Mouse (Mus musculus) forebrain, embryonic 10.5 days (tissue): ENCODE measurements around the gene Grip1. TPM values are rescaled to one million over a fixed set of nuclear protein-coding genes. Genes with fewer than 3 reads are reported as not detected.

Source experiments
- DNase-seq: peaks from one replicate; pipeline ENCODE4 v3.0.0-alpha.2; 2017; ENCODE audit warnings: low spot score; ENCODE audit errors: extremely low spot score
- H3K27ac ChIP-seq: fragments of 300-500 bp; sonication (generic); 2 replicates; pipeline ENCODE4 v1.5.1; 2016; ENCODE audit warnings: mild to moderate bottlenecking
- H3K27me3 ChIP-seq: fragments of 300-500 bp; sonication (generic); 2 replicates; pipeline ENCODE4 v1.6.1; 2016; ENCODE audit warnings: mild to moderate bottlenecking; ENCODE audit not compliant: poor library complexity, severe bottlenecking
- H3K36me3 ChIP-seq: fragments of 300-500 bp; sonication (generic); replicated peaks from 2 replicates; pipeline ENCODE4 v1.6.1; 2016; ENCODE audit warnings: mild to moderate bottlenecking, moderate library complexity
- H3K4me1 ChIP-seq: fragments of 300-500 bp; sonication (generic); 2 replicates; pipeline ENCODE4 v1.6.1; 2016
- H3K4me3 ChIP-seq: fragments of 300-500 bp; sonication (generic); 2 replicates; pipeline ENCODE4 v1.5.1; 2016; ENCODE audit warnings: mild to moderate bottlenecking, moderate library complexity
- H3K9me3 ChIP-seq: fragments of 300-500 bp; sonication (generic); 2 replicates; pipeline ENCODE4 v1.6.1; 2016; ENCODE audit warnings: mild to moderate bottlenecking, moderate library complexity
- WGBS: fragments of 180-500 bp; shearing (Covaris S2); methylation state at CpG from one replicate; pipeline ENCODE4 v1.1.7; 2016; 5-methylcytosine and 5-hydroxymethylcytosine counted together
- polyA plus RNA-seq: library from polyadenylated mRNA; unstranded; fragments of >200 nt; fragmentation: Nextera tagmentation; extraction: Ambion mirVana; gene quantifications from 2 replicates; pipeline ENCODE4 v1.2.1, GENCODE M21; 2016

Gene Grip1
- polyA plus RNA-seq, 1 experiment from 2014 or later, result 4.3 TPM

DNA sequence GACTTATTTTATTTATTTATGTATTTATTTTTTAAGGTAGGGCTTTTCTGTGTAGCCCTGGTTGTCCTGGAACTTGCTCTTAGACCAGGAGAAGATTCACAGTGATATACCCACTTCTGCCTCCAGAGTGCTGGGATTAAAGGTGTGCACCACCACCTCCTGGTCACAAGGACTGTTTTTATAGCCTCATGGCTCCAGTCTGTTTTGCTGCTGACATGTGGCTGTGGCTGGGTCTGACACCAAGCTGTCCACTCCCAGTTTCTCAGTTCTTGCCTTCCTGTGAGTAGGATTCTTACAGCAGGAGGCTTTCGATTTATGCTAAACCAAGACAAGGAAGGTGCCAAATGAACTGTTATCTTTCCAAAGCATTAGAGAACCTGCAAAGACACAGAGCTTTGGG, 16.5 kb downstream of the Grip1 start:
- Histone ChIP-seq H3K4me1 (peaks cover 7% of the 10 kb centered on the region), H3K27me3 (no peaks in the 10 kb centered on the region), H3K36me3 (peaks cover 4% of the 10 kb centered on the region; the same call in 1 of the 2 replicates), H3K4me3 (no peak overlapping the region), H3K27ac (no peak overlapping the region), H3K9me3 (no peaks in the 10 kb centered on the region; the same call in 1 of the 2 replicates)
- no peak for DNase-seq
- WGBS, result 98% methylated on average over 1 of the region's 1 CpGs

GRCm38 (mm10) chr10:119475166-119475565, 21.5 kb downstream of the Grip1 start:
- H3K36me3 ChIP-seq, result peaks cover 4% of the 10 kb centered on the region; the same call in 1 of the 2 replicates
- 0 out of 2 replicates have a peak, but pooled peaks cover 2% of the 10 kb centered on the region for H3K4me1 ChIP-seq
- WGBS, result 86% methylated on average over 9 of the region's 9 CpGs
- H3K27ac ChIP-seq, result no peak overlapping the region
- no peaks in the 10 kb centered on the region; the same call in 1 of the 2 replicates for H3K9me3 ChIP-seq
- no peaks in the 10 kb centered on the region for H3K27me3 ChIP-seq
- no peak overlapping the region for H3K4me3 ChIP-seq
- no peak for DNase-seq

- H3K36me3 ChIP-seq, result no peaks in the 10 kb centered on the region
These were observed 24.0 kb downstream of the Grip1 start for GRCm38 (mm10) chr10:119477661-119478060.

GRCm38 (mm10) chr10:119483068-119483705, 29.6 kb downstream of the Grip1 start:
- WGBS, result 74% methylated on average over 17 of the region's 17 CpGs
- no peak overlapping the region for H3K4me3 ChIP-seq
- no peaks in the 10 kb centered on the region for H3K27me3 ChIP-seq
- H3K36me3 ChIP-seq, result no peaks in the 10 kb centered on the region
- peak overlapping the region; percentile 35; the same call in 1 of the 2 replicates for H3K27ac ChIP-seq
- no peak for DNase-seq
- H3K9me3 ChIP-seq, result no peaks in the 10 kb centered on the region
- peaks cover 23% of the 10 kb centered on the region for H3K4me1 ChIP-seq

More at GRCm38 (mm10) chr10:119477661-119478060, 24.0 kb downstream of the Grip1 start:
- H3K9me3 ChIP-seq, result no peaks in the 10 kb centered on the region
- H3K4me1 ChIP-seq, result peaks cover 7% of the 10 kb centered on the region
- DNase-seq, result no peak
- 94% methylated on average over 8 of the region's 8 CpGs for WGBS
- H3K27me3 ChIP-seq, result no peaks in the 10 kb centered on the region
- H3K27ac ChIP-seq, result no peak overlapping the region
- H3K4me3 ChIP-seq, result no peak overlapping the region

DNA sequence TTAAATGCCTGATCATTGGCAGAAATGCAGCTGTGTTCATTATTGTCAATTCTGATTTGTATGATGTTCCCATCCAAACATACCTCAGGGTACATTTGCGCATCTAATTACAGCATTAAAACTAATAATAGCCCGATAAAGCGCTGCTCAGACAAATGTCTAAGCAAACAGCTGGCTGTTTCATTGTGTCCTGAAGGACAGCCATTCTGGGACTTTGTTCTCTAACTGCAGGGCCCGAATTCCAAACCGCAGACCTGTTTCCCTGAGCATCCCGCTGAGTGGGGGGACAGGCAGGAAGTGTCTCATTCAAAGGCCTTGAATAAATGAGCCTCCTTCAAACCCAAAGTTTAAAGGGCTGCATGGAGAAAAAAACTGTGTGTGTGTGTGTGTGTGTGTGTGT, 30.1 kb downstream of the Grip1 start:
- WGBS, result 19% methylated on average over 6 of the region's 6 CpGs
- H3K4me1 ChIP-seq, result peaks cover 23% of the 10 kb centered on the region
- DNase-seq, result peak; percentile 28
- H3K4me3 ChIP-seq, result no peak overlapping the region
- H3K9me3 ChIP-seq, result no peaks in the 10 kb centered on the region; the same call in 1 of the 2 replicates
- no peaks in the 10 kb centered on the region for H3K36me3 ChIP-seq
- H3K27me3 ChIP-seq, result no peaks in the 10 kb centered on the region
- peak overlapping the region; percentile 35; the same call in 1 of the 2 replicates for H3K27ac ChIP-seq

GRCm38 (mm10) chr10:119486936-119487335, 33.3 kb downstream of the Grip1 start:
- H3K36me3 ChIP-seq, result peaks cover 10% of the 10 kb centered on the region
- DNase-seq, result no peak
- H3K27ac ChIP-seq, result no peak overlapping the region
- no peaks in the 10 kb centered on the region for H3K27me3 ChIP-seq
- H3K4me1 ChIP-seq, result peaks cover 21% of the 10 kb centered on the region
- WGBS, result 95% methylated on average over 7 of the region's 7 CpGs
- no peak overlapping the region for H3K4me3 ChIP-seq
- peaks cover 2% of the 10 kb centered on the region; the same call in 1 of the 2 replicates for H3K9me3 ChIP-seq

DNA sequence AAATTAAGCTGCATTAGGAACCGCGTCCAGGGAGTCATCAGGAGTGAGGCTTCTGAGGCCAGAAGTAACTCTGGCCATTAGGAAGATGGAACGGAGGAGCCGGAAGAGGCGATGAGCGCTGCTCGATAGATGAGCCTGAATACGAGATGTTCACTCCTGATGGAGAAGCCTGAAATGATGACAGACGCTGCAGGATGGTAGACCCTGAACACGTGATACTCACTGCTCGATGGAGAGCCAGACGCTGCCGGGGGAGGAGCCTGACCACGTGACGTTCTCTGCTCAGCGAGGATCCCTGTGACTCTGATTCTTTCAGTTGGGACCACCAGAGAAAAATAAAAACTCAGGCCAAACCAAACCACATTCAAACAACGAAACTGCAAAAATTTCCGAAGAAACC, 37.2 kb downstream of the Grip1 start:
- H3K36me3 ChIP-seq, result peaks cover 10% of the 10 kb centered on the region
- H3K4me3 ChIP-seq, result no peak overlapping the region
- H3K27ac ChIP-seq, result no peak overlapping the region
- no peaks in the 10 kb centered on the region for H3K4me1 ChIP-seq
- 96% methylated on average over 18 of the region's 18 CpGs for WGBS
- H3K27me3 ChIP-seq, result no peaks in the 10 kb centered on the region
- DNase-seq, result no peak
- H3K9me3 ChIP-seq, result peaks cover 2% of the 10 kb centered on the region; the same call in 1 of the 2 replicates

DNA sequence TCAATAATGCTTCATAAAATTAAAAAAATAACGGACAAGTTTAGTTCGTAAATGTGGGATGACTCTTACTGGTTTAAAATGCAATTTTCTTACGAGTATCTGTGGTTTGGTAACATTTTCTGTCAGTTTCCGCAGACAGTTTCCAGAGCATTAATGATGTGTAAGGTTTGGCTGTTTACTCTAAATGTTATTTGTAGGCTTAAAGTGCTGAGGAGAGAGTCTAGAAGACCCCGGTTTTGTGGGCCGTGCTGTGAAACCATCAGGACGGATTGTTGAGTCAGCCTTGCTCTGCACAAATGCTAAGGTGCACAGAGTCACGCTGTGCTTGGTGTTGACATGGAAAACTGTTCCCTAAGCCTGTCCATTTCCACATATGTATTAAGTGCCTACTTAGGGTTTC, 41.7 kb downstream of the Grip1 start:
- Histone ChIP-seq H3K4me3 (no peak overlapping the region), H3K27ac (no peak overlapping the region), H3K27me3 (no peaks in the 10 kb centered on the region), H3K9me3 (peaks cover 28% of the 10 kb centered on the region), H3K36me3 (peaks cover 30% of the 10 kb centered on the region), H3K4me1 (no peaks in the 10 kb centered on the region)
- WGBS, result 92% methylated on average over 8 of the region's 8 CpGs
- no peak for DNase-seq

- DNase-seq, result no peak
- no peak overlapping the region for H3K4me3 ChIP-seq
- H3K4me1 ChIP-seq, result no peaks in the 10 kb centered on the region
- peaks cover 24% of the 10 kb centered on the region for H3K36me3 ChIP-seq
- H3K9me3 ChIP-seq, result peaks cover 37% of the 10 kb centered on the region
- no peaks in the 10 kb centered on the region for H3K27me3 ChIP-seq
- H3K27ac ChIP-seq, result no peak overlapping the region
- 86% methylated on average over 5 of the region's 5 CpGs for WGBS
These were observed 42.6 kb downstream of the Grip1 start for GRCm38 (mm10) chr10:119496221-119496620.

DNA sequence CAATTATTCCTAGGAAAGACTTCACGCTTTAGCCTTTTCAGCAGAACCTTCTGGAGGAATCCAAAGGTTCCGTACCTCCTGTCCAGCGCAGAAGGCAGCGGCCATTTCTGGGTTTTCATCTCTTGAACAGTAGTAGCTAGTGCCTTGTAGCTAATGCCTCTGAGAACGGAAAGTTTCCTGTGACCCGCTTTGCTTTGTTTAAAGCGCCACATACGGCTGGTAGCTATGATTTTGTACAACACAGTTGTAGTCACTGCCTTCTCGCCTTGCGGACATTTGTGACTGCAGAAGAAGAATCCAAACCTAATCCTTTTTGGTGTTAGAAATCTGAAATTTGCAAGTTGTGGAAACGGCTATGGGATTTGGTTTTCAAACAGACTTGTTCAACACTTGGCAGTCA, 68.1 kb downstream of the Grip1 start:
- H3K36me3 ChIP-seq, result peaks cover 17% of the 10 kb centered on the region
- H3K9me3 ChIP-seq, result peaks cover 18% of the 10 kb centered on the region; the same call in 1 of the 2 replicates
- 96% methylated on average over 11 of the region's 11 CpGs for WGBS
- no peak overlapping the region for H3K4me3 ChIP-seq
- no peaks in the 10 kb centered on the region for H3K4me1 ChIP-seq
- DNase-seq, result no peak
- H3K27ac ChIP-seq, result no peak overlapping the region
- no peaks in the 10 kb centered on the region for H3K27me3 ChIP-seq

GRCm38 (mm10) chr10:119525730-119526129, 72.1 kb downstream of the Grip1 start:
- Histone ChIP-seq H3K4me1 (no peaks in the 10 kb centered on the region), H3K9me3 (no peaks in the 10 kb centered on the region), H3K27me3 (no peaks in the 10 kb centered on the region), H3K4me3 (no peak overlapping the region), H3K36me3 (no peaks in the 10 kb centered on the region), H3K27ac (no peak overlapping the region)
- no peak for DNase-seq
- WGBS, result 84% methylated on average over 3 of the region's 3 CpGs

DNA sequence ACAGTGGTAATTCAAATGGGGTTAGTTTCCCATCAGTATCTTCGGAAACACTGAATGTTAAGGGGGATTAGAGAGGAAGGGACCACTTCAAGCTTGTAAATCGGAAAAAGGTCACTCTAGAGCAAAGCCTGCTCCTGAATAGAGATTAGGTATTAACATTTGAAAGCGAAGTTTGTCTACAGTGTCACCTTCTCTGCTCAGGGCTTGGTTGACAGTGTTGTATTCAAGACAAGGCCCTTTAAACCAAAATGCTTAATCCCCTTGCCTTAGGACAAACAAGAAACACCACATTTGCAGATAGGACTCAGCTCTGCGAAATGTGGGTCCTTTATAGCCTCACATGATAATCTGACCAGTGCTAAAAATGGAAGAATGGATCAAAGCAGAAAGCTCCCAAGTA, 81.2 kb downstream of the Grip1 start:
- H3K27ac ChIP-seq, result no peak overlapping the region
- H3K4me3 ChIP-seq, result no peak overlapping the region
- WGBS, result 27% methylated on average over 4 of the region's 4 CpGs
- no peaks in the 10 kb centered on the region for H3K27me3 ChIP-seq
- no peak for DNase-seq
- no peaks in the 10 kb centered on the region; the same call in 1 of the 2 replicates for H3K9me3 ChIP-seq
- H3K4me1 ChIP-seq, result peaks cover 8% of the 10 kb centered on the region; the same call in 1 of the 2 replicates
- H3K36me3 ChIP-seq, result no peaks in the 10 kb centered on the region

DNA sequence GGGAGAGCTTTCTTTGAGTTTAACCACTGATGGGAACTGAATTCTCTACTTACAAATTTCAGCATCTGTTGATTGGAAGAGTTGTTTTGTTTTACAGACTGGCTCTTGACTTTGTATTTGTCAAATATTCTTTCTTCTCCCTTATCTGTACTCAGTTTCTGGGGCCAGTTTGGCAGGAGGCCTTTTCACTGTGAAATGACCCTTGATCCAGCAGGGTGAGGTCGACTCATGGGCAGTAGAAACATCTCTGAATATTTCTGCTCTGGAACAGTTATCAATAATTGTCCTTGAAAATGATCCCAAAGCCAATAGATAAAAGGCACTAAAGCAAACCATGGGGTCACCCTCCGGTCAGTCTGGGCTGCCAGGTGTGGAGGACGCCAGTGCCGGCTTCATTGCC, 88.0 kb downstream of the Grip1 start:
- 97% methylated on average over 4 of the region's 4 CpGs for WGBS
- no peaks in the 10 kb centered on the region for H3K27me3 ChIP-seq
- H3K36me3 ChIP-seq, result peaks cover 15% of the 10 kb centered on the region
- peaks cover 9% of the 10 kb centered on the region; the same call in 1 of the 2 replicates for H3K9me3 ChIP-seq
- peaks cover 11% of the 10 kb centered on the region; the same call in 1 of the 2 replicates for H3K4me1 ChIP-seq
- DNase-seq, result no peak
- H3K4me3 ChIP-seq, result no peak overlapping the region
- no peak overlapping the region for H3K27ac ChIP-seq
